9 mouse cellular contexts compared by ENCODE assay signal in genomic region chr16:5884746-5885689, GRCm38 (mm10). TPM values are rescaled to one million over a fixed set of nuclear protein-coding genes. Genes with fewer than 3 reads are reported as not detected.
A peak's percentile ranks its signal among the peaks of the same experiment; 100 is the strongest.
DNase-seq lines count a peak whose midpoint lies in the region; ATAC-seq lines count a peak whose summit lies in the region.
"Had no signal": no experiment of that assay in that cellular context is flagged by ENCODE, and none has a peak within 500 bp of the region (broad histone marks: within the 10 kb centered on the region; RNA-seq: fewer than 3 reads in every experiment).

Gene Rbfox1 (plus strand): TSS chr16:5885355.

- H3K4me1 ChIP-seq in intestine, embryonic 15.5 days (replicated peaks), result no peaks in the 10 kb centered on the region
- no peaks in the 10 kb centered on the region for H3K4me1 ChIP-seq in midbrain, embryonic 11.5 days (ENCODE audit: control insufficient read depth, insufficient read depth, low read length)

- no peaks in the 10 kb centered on the region for H3K9me3 ChIP-seq in intestine, embryonic 15.5 days
- no peaks in the 10 kb centered on the region for H3K9me3 ChIP-seq in midbrain, embryonic 11.5 days (ENCODE audit: control insufficient read depth, low read length)

- H3K4me2 ChIP-seq in intestine, embryonic 15.5 days (replicated peaks), result peak within 1 kb of the TSS; percentile 32
- peak within 1 kb of the TSS; percentile 71 for H3K4me2 ChIP-seq in midbrain, embryonic 11.5 days

- WGBS in intestine, embryonic 15.5 days, result 2% methylated on average over 64 of the region's 69 CpGs
- under 1% methylated on average over 55 of the region's 69 CpGs for WGBS in midbrain, embryonic 11.5 days

- H3K36me3 ChIP-seq in intestine, embryonic 15.5 days, result no peaks in the 10 kb centered on the region
- no peaks in the 10 kb centered on the region for H3K36me3 ChIP-seq in midbrain, embryonic 11.5 days (ENCODE audit: control insufficient read depth, insufficient read depth, low read length)

- no peak for ATAC-seq in intestine, embryonic 15.5 days
- peak; percentile 61; the same call in 1 of the 2 replicates for ATAC-seq in midbrain, embryonic 11.5 days (ENCODE audit: low FRiP score)

- H3K9ac ChIP-seq in intestine, embryonic 15.5 days, result no peak within 1 kb of the TSS
- H3K9ac ChIP-seq in midbrain, embryonic 11.5 days (ENCODE audit: low read length), result peak within 1 kb of the TSS; percentile 39; the same call in 1 of the 2 replicates

- intact Hi-C loops in gastrocnemius, postnatal 14 days (cut with DNase I; ENCODE audit: low total_unique reads), result no loop called here

- H3K4me3 ChIP-seq in intestine, embryonic 15.5 days (replicated peaks), result peak within 1 kb of the TSS; percentile 2; the same call in 1 of the 2 replicates
- H3K4me3 ChIP-seq in midbrain, embryonic 11.5 days (ENCODE audit: low read depth, low read length), result peak within 1 kb of the TSS; percentile 38

- no peak within 1 kb of the TSS for H3K27ac ChIP-seq in intestine, embryonic 15.5 days
- no peak within 1 kb of the TSS for H3K27ac ChIP-seq in midbrain, embryonic 11.5 days (ENCODE audit: low read depth, low read length)

- peaks cover 25% of the 10 kb centered on the region for H3K27me3 ChIP-seq in intestine, embryonic 15.5 days (replicated peaks)
- H3K27me3 ChIP-seq in midbrain, embryonic 11.5 days (ENCODE audit: control insufficient read depth, insufficient read depth, low read length), result peaks cover 23% of the 10 kb centered on the region

- peak; percentile 63 for DNase-seq in layer of hippocampus, adult 11-12 months (ENCODE audit: low spot score)
- DNase-seq in layer of hippocampus, adult 9-10 months (ENCODE audit: low spot score), result no peak
- DNase-seq in embryo, embryonic 10 days (ENCODE audit: low spot score), result peak; percentile 5
- no peak for DNase-seq in gastrocnemius, postnatal 14 days
- peak; percentile 92 for DNase-seq in midbrain, embryonic 11.5 days (ENCODE audit: low spot score, missing footprints)
- DNase-seq in T-cell, adult 2 months (ENCODE audit: low spot score), result no peak
- no peak for DNase-seq in natural killer cell, adult 2 months (ENCODE audit: low spot score in 2 of 2)

RNA-seq across cellular contexts. Expression of gene Rbfox1, which starts in this region (rescaled TPM):
- 100 to 1,000 TPM; 120 to 127 TPM for total RNA-seq in gastrocnemius, postnatal 14 days (2021)
- 3.3 and 4.5 TPM in 2 replicates for polyA plus RNA-seq in intestine, embryonic 15.5 days (2015; fragmentation: Nextera tagmentation; extraction: Ambion mirVana)
- 6.1 and 7.0 TPM in 2 replicates for polyA plus RNA-seq in midbrain, embryonic 11.5 days (2014; fragmentation: Nextera tagmentation; extraction: Ambion mirVana)
- total RNA-seq: MEL had no signal

Comparison
In these comparisons a context has a peak if more than half of its experiments do, and no peak if none do; other contexts are left out.
1. DNase-seq: peak in layer of hippocampus, adult 11-12 months (single experiment), embryo, embryonic 10 days (single experiment) and midbrain, embryonic 11.5 days (single experiment); none in layer of hippocampus, adult 9-10 months (single experiment), gastrocnemius, postnatal 14 days (single experiment), T-cell, adult 2 months (single experiment) and natural killer cell, adult 2 months (0 of 2).